Mouse (Mus musculus): ENCODE data around the gene Scrn3. TPM values are rescaled to one million over a fixed set of nuclear protein-coding genes. Genes with fewer than 3 reads are reported as not detected.

The Scrn3 gene
- polyA plus RNA-seq (2015; fragmentation: Nextera tagmentation; extraction: Ambion mirVana), result 8.2 and 8.4 TPM in 2 replicates

DNA sequence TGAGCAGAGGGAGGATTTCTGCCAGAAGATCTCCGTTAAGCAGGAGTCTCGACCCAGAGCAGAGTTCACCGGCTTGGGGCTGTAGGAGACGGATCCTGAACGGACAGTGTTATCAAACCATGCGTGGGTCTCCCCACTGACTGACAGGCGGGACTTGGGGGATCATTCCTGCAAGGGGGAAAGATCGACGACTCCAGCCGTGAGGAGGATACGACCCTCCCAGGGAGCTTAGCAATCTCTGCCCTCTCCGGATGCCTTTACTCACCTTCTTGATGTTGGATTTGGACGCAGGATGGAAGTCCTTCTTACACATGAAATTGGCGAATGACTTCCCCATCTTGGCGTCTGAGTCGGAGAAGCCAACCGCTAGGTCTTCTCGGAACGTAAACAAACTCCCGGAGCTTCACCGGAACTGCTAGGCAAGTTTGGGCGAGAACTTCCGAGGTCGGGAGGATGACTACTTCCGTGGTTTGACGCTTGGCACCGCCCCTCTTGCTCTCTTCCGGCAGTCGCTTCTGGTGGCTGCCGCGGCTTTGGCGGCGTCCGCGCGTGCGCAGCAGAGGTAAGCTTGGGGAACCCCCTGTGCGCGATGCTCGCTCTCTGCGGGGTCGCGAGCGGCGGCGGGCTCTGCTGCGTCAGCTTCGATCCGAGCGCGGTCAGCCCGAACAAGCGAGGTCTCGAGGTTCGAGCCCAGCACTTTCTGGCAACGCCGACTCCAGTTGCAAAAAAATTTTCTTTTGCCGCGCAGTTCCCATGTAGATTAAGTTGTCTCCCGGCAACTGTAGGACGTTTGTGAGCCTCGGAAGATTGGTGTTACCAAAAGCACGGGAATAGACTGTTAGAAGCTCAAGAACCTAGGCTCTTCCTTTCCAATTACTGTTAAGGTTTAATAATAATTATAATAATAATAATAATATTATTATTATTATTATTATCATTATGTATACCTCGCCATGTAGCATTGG, at the start of gene Scrn3, which contains the start of gene Cir1:
Gene Scrn3 (plus strand): TSS at position 450 of the 965 bp plus-strand sequence.
Gene Cir1 (minus strand): TSS at position 550 of the 965 bp plus-strand sequence.
- H3K9ac ChIP-seq (ENCODE audit: low read depth, low read length), result peak within 1 kb of the TSS; percentile 72
- H3K9me3 ChIP-seq (ENCODE audit: control insufficient read depth, low read length), result no peaks in the 10 kb centered on the region
- H3K4me2 ChIP-seq (ENCODE audit: low read length), result peak within 1 kb of the TSS; percentile 90
- ATAC-seq, result peak; percentile 99
- H3K4me1 ChIP-seq (ENCODE audit: control insufficient read depth, insufficient read depth, low read depth, low read length), result peaks cover 12% of the 10 kb centered on the region
- H3K27me3 ChIP-seq (replicated peaks; ENCODE audit: control insufficient read depth, insufficient read depth, low read length), result no peaks in the 10 kb centered on the region
- H3K4me3 ChIP-seq (ENCODE audit: low read length), result peak within 1 kb of the TSS; percentile 76
- peaks cover 14% of the 10 kb centered on the region for H3K36me3 ChIP-seq (ENCODE audit: control insufficient read depth, insufficient read depth, low read length)
- WGBS, result under 1% methylated on average over 64 of the region's 64 CpGs
- H3K27ac ChIP-seq (ENCODE audit: low read depth, low read length), result peak within 1 kb of the TSS; percentile 83

GRCm38 (mm10) chr2:73263172-73263765, 49.1 kb upstream of the Scrn3 start:
- Histone ChIP-seq H3K4me2 (ENCODE audit: low read length) (peak overlapping the region; percentile 63), H3K36me3 (ENCODE audit: control insufficient read depth, insufficient read depth, low read length) (no peaks in the 10 kb centered on the region), H3K27me3 (replicated peaks; ENCODE audit: control insufficient read depth, insufficient read depth, low read length) (peaks cover 47% of the 10 kb centered on the region), H3K27ac (ENCODE audit: low read depth, low read length) (no peak overlapping the region), H3K4me3 (ENCODE audit: low read length) (peak overlapping the region; percentile 38), H3K9me3 (ENCODE audit: control insufficient read depth, low read length) (no peaks in the 10 kb centered on the region), H3K9ac (ENCODE audit: low read depth, low read length) (no peak overlapping the region; the same call in 1 of the 2 replicates), H3K4me1 (ENCODE audit: control insufficient read depth, insufficient read depth, low read depth, low read length) (peaks cover 10% of the 10 kb centered on the region)
- 6% methylated on average over 16 of the region's 16 CpGs for WGBS
- ATAC-seq, result no peak

DNA sequence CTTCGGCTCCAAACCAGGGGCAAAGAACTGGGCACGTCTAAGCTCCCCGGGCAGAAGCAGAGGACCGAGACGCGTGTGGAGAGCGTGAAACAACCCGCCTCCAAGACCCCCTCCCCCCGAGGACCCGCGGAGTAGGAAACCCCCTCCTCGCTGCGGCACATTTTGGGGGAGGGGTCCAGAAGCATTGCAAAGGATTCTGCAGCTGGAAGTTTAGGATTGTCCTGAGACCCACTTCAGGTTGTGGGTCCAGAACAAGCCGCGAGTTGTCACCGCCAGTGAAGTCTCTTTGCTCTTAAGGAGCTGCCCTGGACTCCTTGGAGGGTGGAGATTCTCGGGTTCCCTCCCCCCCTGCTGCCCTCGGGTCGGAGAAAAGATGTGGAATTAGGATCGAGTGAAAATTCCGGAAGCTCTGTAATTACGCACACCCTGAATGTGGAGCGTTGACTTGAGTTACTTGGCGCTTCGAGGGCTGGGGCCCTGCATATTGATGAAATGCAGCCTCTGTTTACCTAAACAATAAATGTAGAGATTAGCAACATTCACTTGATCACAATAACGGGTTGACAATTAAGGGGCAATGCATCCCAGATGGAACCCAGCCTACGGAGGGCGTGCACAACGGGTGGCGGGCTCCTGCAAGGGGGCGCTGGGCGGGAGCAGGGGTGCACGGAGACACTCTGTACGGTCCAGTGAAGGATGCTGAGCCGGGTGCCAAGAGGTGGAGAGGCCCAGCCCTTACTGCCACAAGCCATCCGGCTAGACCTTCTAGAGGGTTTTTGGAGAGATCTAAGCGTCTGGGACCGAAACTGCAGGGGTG, 48.4 kb upstream of the Scrn3 start:
- H3K27me3 ChIP-seq (replicated peaks; ENCODE audit: control insufficient read depth, insufficient read depth, low read length), result peaks cover 50% of the 10 kb centered on the region
- peak overlapping the region; percentile 14; the same call in 1 of the 2 replicates for H3K9ac ChIP-seq (ENCODE audit: low read depth, low read length)
- peak overlapping the region; percentile 63 for H3K4me2 ChIP-seq (ENCODE audit: low read length)
- no peak for ATAC-seq
- H3K36me3 ChIP-seq (ENCODE audit: control insufficient read depth, insufficient read depth, low read length), result no peaks in the 10 kb centered on the region
- under 1% methylated on average over 38 of the region's 38 CpGs for WGBS
- no peak overlapping the region for H3K27ac ChIP-seq (ENCODE audit: low read depth, low read length)
- peaks cover 10% of the 10 kb centered on the region for H3K4me1 ChIP-seq (ENCODE audit: control insufficient read depth, insufficient read depth, low read depth, low read length)
- peak overlapping the region; percentile 38 for H3K4me3 ChIP-seq (ENCODE audit: low read length)
- H3K9me3 ChIP-seq (ENCODE audit: control insufficient read depth, low read length), result no peaks in the 10 kb centered on the region

GRCm38 (mm10) chr2:73264611-73265195, 47.7 kb upstream of the Scrn3 start:
- H3K9me3 ChIP-seq (ENCODE audit: control insufficient read depth, low read length), result no peaks in the 10 kb centered on the region
- no peaks in the 10 kb centered on the region for H3K36me3 ChIP-seq (ENCODE audit: control insufficient read depth, insufficient read depth, low read length)
- H3K27me3 ChIP-seq (replicated peaks; ENCODE audit: control insufficient read depth, insufficient read depth, low read length), result peaks cover 51% of the 10 kb centered on the region
- H3K4me1 ChIP-seq (ENCODE audit: control insufficient read depth, insufficient read depth, low read depth, low read length), result peaks cover 10% of the 10 kb centered on the region
- H3K9ac ChIP-seq (ENCODE audit: low read depth, low read length), result no peak overlapping the region
- no peak overlapping the region for H3K27ac ChIP-seq (ENCODE audit: low read depth, low read length)
- H3K4me3 ChIP-seq (ENCODE audit: low read length), result no peak overlapping the region
- no peak for ATAC-seq
- 3% methylated on average over 11 of the region's 11 CpGs for WGBS
- peak overlapping the region; percentile 63; the same call in 1 of the 2 replicates for H3K4me2 ChIP-seq (ENCODE audit: low read length)

- WGBS, result 12% methylated on average over 5 of the region's 5 CpGs
- peaks cover 10% of the 10 kb centered on the region for H3K4me1 ChIP-seq (ENCODE audit: control insufficient read depth, insufficient read depth, low read depth, low read length)
- no peaks in the 10 kb centered on the region for H3K36me3 ChIP-seq (ENCODE audit: control insufficient read depth, insufficient read depth, low read length)
- H3K27ac ChIP-seq (ENCODE audit: low read depth, low read length), result no peak overlapping the region
- H3K27me3 ChIP-seq (replicated peaks; ENCODE audit: control insufficient read depth, insufficient read depth, low read length), result peaks cover 58% of the 10 kb centered on the region
- H3K9ac ChIP-seq (ENCODE audit: low read depth, low read length), result no peak overlapping the region
- ATAC-seq, result no peak
- H3K4me2 ChIP-seq (ENCODE audit: low read length), result no peak overlapping the region
- H3K4me3 ChIP-seq (ENCODE audit: low read length), result no peak overlapping the region
- no peaks in the 10 kb centered on the region for H3K9me3 ChIP-seq (ENCODE audit: control insufficient read depth, low read length)
These were observed 46.4 kb upstream of the Scrn3 start for GRCm38 (mm10) chr2:73266011-73266410.

- Histone ChIP-seq H3K36me3 (ENCODE audit: control insufficient read depth, insufficient read depth, low read length) (no peaks in the 10 kb centered on the region), H3K4me3 (ENCODE audit: low read length) (no peak overlapping the region), H3K4me1 (ENCODE audit: control insufficient read depth, insufficient read depth, low read depth, low read length) (peaks cover 10% of the 10 kb centered on the region), H3K27me3 (replicated peaks; ENCODE audit: control insufficient read depth, insufficient read depth, low read length) (peaks cover 62% of the 10 kb centered on the region), H3K4me2 (ENCODE audit: low read length) (no peak overlapping the region), H3K9ac (ENCODE audit: low read depth, low read length) (no peak overlapping the region), H3K9me3 (ENCODE audit: control insufficient read depth, low read length) (no peaks in the 10 kb centered on the region), H3K27ac (ENCODE audit: low read depth, low read length) (no peak overlapping the region)
- no peak for ATAC-seq
- 55% methylated on average over 1 of the region's 1 CpGs for WGBS
These were observed 45.8 kb upstream of the Scrn3 start for GRCm38 (mm10) chr2:73266623-73267022.

- no peak for ATAC-seq
These were observed 45.2 kb upstream of the Scrn3 start for GRCm38 (mm10) chr2:73267231-73267630.

GRCm38 (mm10) chr2:73267818-73268217, 44.6 kb upstream of the Scrn3 start:
- Histone ChIP-seq H3K27ac (ENCODE audit: low read depth, low read length) (no peak overlapping the region), H3K4me2 (ENCODE audit: low read length) (no peak overlapping the region), H3K9ac (ENCODE audit: low read depth, low read length) (no peak overlapping the region), H3K36me3 (ENCODE audit: control insufficient read depth, insufficient read depth, low read length) (no peaks in the 10 kb centered on the region), H3K4me1 (ENCODE audit: control insufficient read depth, insufficient read depth, low read depth, low read length) (peaks cover 13% of the 10 kb centered on the region), H3K27me3 (replicated peaks; ENCODE audit: control insufficient read depth, insufficient read depth, low read length) (peaks cover 56% of the 10 kb centered on the region), H3K4me3 (ENCODE audit: low read length) (no peak overlapping the region), H3K9me3 (ENCODE audit: control insufficient read depth, low read length) (no peaks in the 10 kb centered on the region)
- ATAC-seq, result no peak
- 3% methylated on average over 4 of the region's 4 CpGs for WGBS

More at GRCm38 (mm10) chr2:73267231-73267630, 45.2 kb upstream of the Scrn3 start:
- Histone ChIP-seq H3K9me3 (ENCODE audit: control insufficient read depth, low read length) (no peaks in the 10 kb centered on the region), H3K4me3 (ENCODE audit: low read length) (no peak overlapping the region), H3K9ac (ENCODE audit: low read depth, low read length) (no peak overlapping the region), H3K27ac (ENCODE audit: low read depth, low read length) (no peak overlapping the region), H3K4me2 (ENCODE audit: low read length) (no peak overlapping the region), H3K4me1 (ENCODE audit: control insufficient read depth, insufficient read depth, low read depth, low read length) (peaks cover 10% of the 10 kb centered on the region), H3K27me3 (replicated peaks; ENCODE audit: control insufficient read depth, insufficient read depth, low read length) (peaks cover 61% of the 10 kb centered on the region), H3K36me3 (ENCODE audit: control insufficient read depth, insufficient read depth, low read length) (no peaks in the 10 kb centered on the region)
- 14% methylated on average over 3 of the region's 3 CpGs for WGBS
